ENCODE assay signal across 31 mouse cellular contexts in genomic region chr16:31064782-31065181, GRCm38 (mm10). TPM values are rescaled to one million over a fixed set of nuclear protein-coding genes. Genes with fewer than 3 reads are reported as not detected.
DNase-seq lines count a peak whose midpoint lies in the region; ATAC-seq and TF ChIP-seq lines count a peak whose summit lies in the region.
"Had no signal": no experiment of that assay in that cellular context is flagged by ENCODE, and none has a peak within 500 bp of the region (broad histone marks: within the 10 kb centered on the region; RNA-seq: fewer than 3 reads in every experiment).

No protein-coding gene starts in this region.

- no peak for TF ChIP-seq EP300 in heart, adult 2 months (IDR thresholded peaks at IDR 0.05; ENCODE audit: insufficient read depth, low read depth, low read length)

- no peak for DNase-seq in heart, adult 2 months
- DNase-seq in heart, postnatal 36 days, result no peak
- DNase-seq in midbrain, embryonic 11.5 days (ENCODE audit: low spot score, missing footprints), result peak; percentile 14
- no peak for DNase-seq in layer of hippocampus, adult 18-20 months (ENCODE audit: low spot score in 2 of 2)
- no peak for DNase-seq in forebrain, postnatal 0 days
- DNase-seq: adrenal gland, postnatal 14 days; cerebellum, adult 11-12 months; cerebellum, adult 9-11 months; embryo, embryonic 11 days; gastrocnemius, postnatal 25 days; heart, postnatal 4 days; kidney, adult 9 months; kidney, postnatal 14 days; lung, adult 2 months; lung, postnatal 10 days; right cerebral cortex, adult 18-20 months; right cerebral cortex, postnatal 4 days; thymus, adult 18-20 months; thymus, postnatal 25 days had no signal

- no peak for TF ChIP-seq POLR2A in heart, adult 2 months (IDR thresholded peaks at IDR 0.05; ENCODE audit: insufficient read depth, low read depth, low read length)

- no peaks in the 10 kb centered on the region for H3K27me3 ChIP-seq in heart, adult 2 months (ENCODE audit: control insufficient read depth, insufficient read depth, low read length)
- H3K27me3 ChIP-seq in midbrain, embryonic 11.5 days (ENCODE audit: control insufficient read depth, insufficient read depth, low read length), result no peaks in the 10 kb centered on the region
- no peaks in the 10 kb centered on the region; the same call in 1 of the 2 replicates for H3K27me3 ChIP-seq in midbrain, embryonic 15.5 days (replicated peaks)
- no peaks in the 10 kb centered on the region for H3K27me3 ChIP-seq in forebrain, postnatal 0 days (ENCODE audit: insufficient read depth, low read length)
- H3K27me3 ChIP-seq: embryonic facial prominence, embryonic 12.5 days; hindbrain, embryonic 13.5 days; midbrain, embryonic 13.5 days; neural tube, embryonic 12.5 days had no signal

- no peaks in the 10 kb centered on the region for H3K36me3 ChIP-seq in heart, adult 2 months (ENCODE audit: control insufficient read depth, insufficient read depth, low read length)
- no peaks in the 10 kb centered on the region for H3K36me3 ChIP-seq in midbrain, embryonic 11.5 days (ENCODE audit: control insufficient read depth, insufficient read depth, low read length)
- no peaks in the 10 kb centered on the region for H3K36me3 ChIP-seq in midbrain, embryonic 15.5 days (replicated peaks)
- no peaks in the 10 kb centered on the region for H3K36me3 ChIP-seq in forebrain, postnatal 0 days (ENCODE audit: insufficient read depth)
- H3K36me3 ChIP-seq: embryonic facial prominence, embryonic 12.5 days; hindbrain, embryonic 13.5 days; limb, embryonic 12.5 days; midbrain, embryonic 13.5 days; neural tube, embryonic 12.5 days had no signal

- peak overlapping the region; percentile 90 for H3K27ac ChIP-seq in heart, adult 2 months
- no peak overlapping the region for H3K27ac ChIP-seq in midbrain, embryonic 11.5 days (ENCODE audit: low read depth, low read length)
- H3K27ac ChIP-seq in midbrain, embryonic 15.5 days, result no peak overlapping the region
- H3K27ac ChIP-seq in forebrain, postnatal 0 days (ENCODE audit: low read depth, low read length), result no peak overlapping the region
- H3K27ac ChIP-seq: hindbrain, embryonic 13.5 days; layer of hippocampus, adult 2 months; left cerebral cortex, adult 2 months; limb, embryonic 12.5 days; midbrain, embryonic 13.5 days; neural tube, embryonic 12.5 days; stomach, postnatal 0 days had no signal

- H3K9me3 ChIP-seq in midbrain, embryonic 11.5 days (ENCODE audit: control insufficient read depth, low read length), result no peaks in the 10 kb centered on the region
- H3K9me3 ChIP-seq in midbrain, embryonic 15.5 days, result no peaks in the 10 kb centered on the region
- no peaks in the 10 kb centered on the region for H3K9me3 ChIP-seq in forebrain, postnatal 0 days (ENCODE audit: low read length)
- H3K9me3 ChIP-seq: embryonic facial prominence, embryonic 12.5 days; hindbrain, embryonic 13.5 days; limb, embryonic 12.5 days; midbrain, embryonic 13.5 days; neural tube, embryonic 12.5 days had no signal

- no peak for ATAC-seq in midbrain, embryonic 11.5 days (ENCODE audit: low FRiP score)
- ATAC-seq in midbrain, embryonic 15.5 days (replicated peaks), result no peak
- peak; percentile 28; the same call in 1 of the 2 replicates for ATAC-seq in granulocyte monocyte progenitor cell, adult 5-6 weeks (replicated peaks; ENCODE audit: poor library complexity, severe bottlenecking)
- ATAC-seq in forebrain, postnatal 0 days, result no peak
- ATAC-seq: forebrain, embryonic 14.5 days; intestine, postnatal 0 days; midbrain, embryonic 13.5 days had no signal

- whole genome bisulfite sequencing in heart, adult 2 months, result 81% methylated on average over 6 of the region's 6 CpGs
- WGBS in midbrain, embryonic 11.5 days, result 90% methylated on average over 6 of the region's 6 CpGs
- WGBS in midbrain, embryonic 15.5 days, result 92% methylated on average over 6 of the region's 6 CpGs
- WGBS in forebrain, postnatal 0 days, result 92% methylated on average over 6 of the region's 6 CpGs

- no peak overlapping the region for H3K4me2 ChIP-seq in midbrain, embryonic 11.5 days
- H3K4me2 ChIP-seq in midbrain, embryonic 15.5 days, result no peak overlapping the region
- H3K4me2 ChIP-seq in forebrain, postnatal 0 days (ENCODE audit: low read depth), result no peak overlapping the region
- H3K4me2 ChIP-seq: embryonic facial prominence, embryonic 12.5 days; hindbrain, embryonic 13.5 days; limb, embryonic 12.5 days; midbrain, embryonic 13.5 days; neural tube, embryonic 12.5 days had no signal

- H3K4me3 ChIP-seq in heart, adult 2 months, result no peak overlapping the region
- no peak overlapping the region for H3K4me3 ChIP-seq in midbrain, embryonic 11.5 days (ENCODE audit: low read depth, low read length)
- no peak overlapping the region for H3K4me3 ChIP-seq in midbrain, embryonic 15.5 days
- no peak overlapping the region for H3K4me3 ChIP-seq in forebrain, postnatal 0 days (ENCODE audit: low read depth, low read length)
- H3K4me3 ChIP-seq: embryonic facial prominence, embryonic 12.5 days; hindbrain, embryonic 13.5 days; layer of hippocampus, adult 2 months; left cerebral cortex, adult 2 months; limb, embryonic 12.5 days; midbrain, embryonic 13.5 days; neural tube, embryonic 12.5 days had no signal

- no peak overlapping the region for H3K9ac ChIP-seq in heart, adult 2 months (ENCODE audit: low read depth, low read length)
- H3K9ac ChIP-seq in midbrain, embryonic 11.5 days (ENCODE audit: low read length), result no peak overlapping the region
- H3K9ac ChIP-seq in midbrain, embryonic 15.5 days, result no peak overlapping the region
- no peak overlapping the region for H3K9ac ChIP-seq in forebrain, postnatal 0 days
- H3K9ac ChIP-seq: embryonic facial prominence, embryonic 12.5 days; hindbrain, embryonic 13.5 days; limb, embryonic 12.5 days; midbrain, embryonic 13.5 days; neural tube, embryonic 12.5 days had no signal

- H3K79me2 ChIP-seq in heart, adult 2 months (replicated peaks; ENCODE audit: control insufficient read depth, insufficient read depth, low read length), result 0 out of 2 replicates have a peak, but pooled peaks cover 1% of the 10 kb centered on the region

- intact Hi-C loops in heart, adult 2 months (cut with DNase I), result loop anchor here (5.0 to 10.0 kb wide), 2 partner anchors 272 to 330 kb away; no protein-coding TSS in a partner anchor
- intact Hi-C loops in heart, postnatal 36 days (cut with DNase I), result loop anchor here (5.0 to 10.0 kb wide), 2 partner anchors 57 to 270 kb away; no protein-coding TSS in a partner anchor

- H3K4me1 ChIP-seq in heart, adult 2 months (ENCODE audit: control insufficient read depth, insufficient read depth, low read length), result peaks cover 27% of the 10 kb centered on the region
- H3K4me1 ChIP-seq in midbrain, embryonic 11.5 days (ENCODE audit: control insufficient read depth, insufficient read depth, low read length), result no peaks in the 10 kb centered on the region
- no peaks in the 10 kb centered on the region for H3K4me1 ChIP-seq in midbrain, embryonic 15.5 days
- H3K4me1 ChIP-seq in forebrain, postnatal 0 days (ENCODE audit: insufficient read depth), result no peaks in the 10 kb centered on the region

- no peak for TF ChIP-seq CTCF in heart, adult 2 months (IDR thresholded peaks at IDR 0.05)
- no peak for TF ChIP-seq CTCF in forebrain, postnatal 0 days (IDR thresholded peaks at IDR 0.05; ENCODE audit: low read depth)

RNA-seq across cellular contexts. Expression of gene Xxylt1, which starts 16.4 kb away (rescaled TPM):
- 10 to 100 TPM; 10.5 to 11.5 TPM for total RNA-seq in heart, adult 2 months (2021)
- polyA plus RNA-seq in heart, adult 2 months (2012; rRNA removed), result 13.5 and 21.5 TPM in 2 replicates
- total RNA-seq in heart, postnatal 36 days (2021), result 10 to 100 TPM; 11.6 to 12.5 TPM
- 11.7 and 12.7 TPM in 2 replicates for polyA plus RNA-seq in midbrain, embryonic 11.5 days (2014; fragmentation: Nextera tagmentation; extraction: Ambion mirVana)
- polyA plus RNA-seq in midbrain, embryonic 15.5 days (2015; fragmentation: Nextera tagmentation; extraction: Ambion mirVana), result 11.9 and 12.5 TPM in 2 replicates
- 14.7 and 32.6 TPM in 2 replicates for total RNA-seq in granulocyte monocyte progenitor cell, adult 5-6 weeks (2014; fragmentation: Nextera tagmentation)
- total RNA-seq in granulocyte monocyte progenitor cell, adult 5-6 weeks (2017), result 12.2 and 15.3 TPM in 2 replicates
- 10 to 100 TPM; 17.2 to 19.6 TPM for total RNA-seq in layer of hippocampus, adult 18-20 months (2021)
- 17.4 and 24.3 TPM in 2 replicates for total RNA-seq in forebrain, postnatal 0 days (2014; rRNA removed)
- 8.6 and 14.0 TPM in 2 replicates for polyA plus RNA-seq in forebrain, postnatal 0 days (2015; fragmentation: Nextera tagmentation; extraction: Ambion mirVana)
